In genomic region chr9:119037076-119037730, GRCm38 (mm10) we compare ENCODE assay signal across 12 mouse cellular contexts. TPM values are rescaled to one million over a fixed set of nuclear protein-coding genes. Genes with fewer than 3 reads are reported as not detected.
A peak's percentile ranks its signal among the peaks of the same experiment; 100 is the strongest.
DNase-seq lines count a peak whose midpoint lies in the region; ATAC-seq and TF ChIP-seq lines count a peak whose summit lies in the region.
"Had no signal": no experiment of that assay in that cellular context is flagged by ENCODE, and none has a peak within 500 bp of the region (broad histone marks: within the 10 kb centered on the region; RNA-seq: fewer than 3 reads in every experiment).

No protein-coding gene starts in this region.

- 86% methylated on average over 15 of the region's 15 CpGs for WGBS in forebrain, embryonic 10.5 days
- 82% methylated on average over 15 of the region's 15 CpGs for WGBS in forebrain, embryonic 11.5 days
- 84% methylated on average over 15 of the region's 15 CpGs for WGBS in limb, embryonic 10.5 days

- H3K9ac ChIP-seq in forebrain, embryonic 11.5 days (ENCODE audit: low read length): no peak overlapping the region
- H3K9ac ChIP-seq: liver, embryonic 14.5 days had no signal

- no peak overlapping the region for H3K4me3 ChIP-seq in forebrain, embryonic 10.5 days
- H3K4me3 ChIP-seq in forebrain, embryonic 11.5 days (ENCODE audit: low read depth, low read length): no peak overlapping the region
- H3K4me3 ChIP-seq in layer of hippocampus, adult 2 months: no peak overlapping the region
- H3K4me3 ChIP-seq in limb, embryonic 10.5 days: no peak overlapping the region

- H3K9me3 ChIP-seq in forebrain, embryonic 10.5 days: no peaks in the 10 kb centered on the region
- H3K9me3 ChIP-seq in forebrain, embryonic 11.5 days (ENCODE audit: control insufficient read depth, low read length): no peaks in the 10 kb centered on the region
- H3K9me3 ChIP-seq in limb, embryonic 10.5 days (replicated peaks): no peaks in the 10 kb centered on the region

- no peak overlapping the region for H3K4me2 ChIP-seq in forebrain, embryonic 11.5 days (ENCODE audit: low read depth, low read length, severe bottlenecking)

- no peak for ATAC-seq in forebrain, embryonic 11.5 days (replicated peaks; ENCODE audit: low FRiP score)
- ATAC-seq: activated CD4-positive, CD25-positive, alpha-beta regulatory T cell, adult 4 months had no signal

- H3K27ac ChIP-seq in forebrain, embryonic 10.5 days: peak overlapping the region; percentile 46; the same call in 1 of the 2 replicates
- no peak overlapping the region for H3K27ac ChIP-seq in forebrain, embryonic 11.5 days (ENCODE audit: low read depth, low read length)
- H3K27ac ChIP-seq in layer of hippocampus, adult 2 months: peak overlapping the region; percentile 37; the same call in 1 of the 2 replicates
- 0 out of 2 replicates have a peak overlapping the region, but pooled peaks have one; percentile 46 for H3K27ac ChIP-seq in limb, embryonic 10.5 days
- H3K27ac ChIP-seq: liver, embryonic 14.5 days had no signal

- H3K4me1 ChIP-seq in forebrain, embryonic 10.5 days: peaks cover 41% of the 10 kb centered on the region
- H3K4me1 ChIP-seq in forebrain, embryonic 11.5 days (replicated peaks; ENCODE audit: control insufficient read depth, insufficient read depth, low read length): peaks cover 17% of the 10 kb centered on the region
- H3K4me1 ChIP-seq in limb, embryonic 10.5 days: peaks cover 37% of the 10 kb centered on the region

- H3K36me3 ChIP-seq in forebrain, embryonic 10.5 days (replicated peaks): peaks cover 43% of the 10 kb centered on the region
- no peaks in the 10 kb centered on the region for H3K36me3 ChIP-seq in forebrain, embryonic 11.5 days (ENCODE audit: control insufficient read depth, insufficient read depth, low read length)
- H3K36me3 ChIP-seq in limb, embryonic 10.5 days: peaks cover 59% of the 10 kb centered on the region

- no peaks in the 10 kb centered on the region for H3K27me3 ChIP-seq in forebrain, embryonic 10.5 days (ENCODE audit: poor library complexity, severe bottlenecking)
- H3K27me3 ChIP-seq in forebrain, embryonic 11.5 days (ENCODE audit: control insufficient read depth, insufficient read depth, low read length): no peaks in the 10 kb centered on the region
- H3K27me3 ChIP-seq in limb, embryonic 10.5 days (ENCODE audit: low read depth, poor library complexity, severe bottlenecking): no peaks in the 10 kb centered on the region

- DNase-seq in forebrain, embryonic 10.5 days (ENCODE audit: extremely low spot score, low spot score): no peak
- DNase-seq in forebrain, embryonic 11.5 days (ENCODE audit: low spot score): no peak
- DNase-seq in layer of hippocampus, adult 2 months (ENCODE audit: low spot score in 2 of 2): no peak
- DNase-seq in layer of hippocampus, adult 11-12 months (ENCODE audit: low spot score): no peak
- peak; percentile 79 for DNase-seq in brain, adult 2 months (ENCODE audit: low read depth, low spot score)
- DNase-seq in limb, embryonic 10.5 days (ENCODE audit: low spot score): no peak
- no peak for DNase-seq in layer of hippocampus, adult 9-10 months (ENCODE audit: low spot score)
- DNase-seq in gastrocnemius, postnatal 4 days (ENCODE audit: low spot score in 2 of 2): no peak
- DNase-seq: cerebellum, adult 9-10 months; spleen, adult 18-20 months had no signal

- no peak for TF ChIP-seq CTCF in layer of hippocampus, adult 2 months (conservative IDR thresholded peaks at IDR 0.05)

RNA-seq across cellular contexts. Expression of gene Vill, which starts 15.4 kb away (rescaled TPM):
- 13.6 and 15.2 TPM in 2 replicates for polyA plus RNA-seq in forebrain, embryonic 10.5 days (2016; fragmentation: Nextera tagmentation; extraction: Ambion mirVana)
- 8.6 and 11.1 TPM in 2 replicates for polyA plus RNA-seq in forebrain, embryonic 11.5 days (2014; fragmentation: Nextera tagmentation; extraction: Ambion mirVana)
- total RNA-seq in layer of hippocampus, adult 2 months (2021): under 1 TPM; 0.54 to 0.71 TPM
- polyA plus RNA-seq in limb, embryonic 10.5 days (2016; fragmentation: Nextera tagmentation; extraction: Ambion mirVana): 19.5 and 26.3 TPM in 2 replicates
- 1 to 10 TPM in 1 of 2 experiments, under 1 TPM in 1; 0.86 to 1.7 TPM for total RNA-seq in gastrocnemius, postnatal 4 days (2021)

RNA-seq across cellular contexts. Expression of gene Plcd1, which starts 56.1 kb away (rescaled TPM):
- 13.0 and 13.7 TPM in 2 replicates for polyA plus RNA-seq in forebrain, embryonic 10.5 days (2016; fragmentation: Nextera tagmentation; extraction: Ambion mirVana)
- 14.9 and 19.4 TPM in 2 replicates for polyA plus RNA-seq in forebrain, embryonic 11.5 days (2014; fragmentation: Nextera tagmentation; extraction: Ambion mirVana)
- total RNA-seq in layer of hippocampus, adult 2 months (2021): 10 to 100 TPM; 10.7 to 11.7 TPM
- 11.2 and 14.3 TPM in 2 replicates for polyA plus RNA-seq in limb, embryonic 10.5 days (2016; fragmentation: Nextera tagmentation; extraction: Ambion mirVana)
- total RNA-seq in gastrocnemius, postnatal 4 days (2021): 10 to 100 TPM; 16.5 to 17.2 TPM
